ENCODE assay signal across 21 mouse cellular contexts in genomic region chr3:92169847-92170246, GRCm38 (mm10). TPM values are rescaled to one million over a fixed set of nuclear protein-coding genes. Genes with fewer than 3 reads are reported as not detected.
"Had no signal": no experiment of that assay in that cellular context is flagged by ENCODE, and none has a peak within 500 bp of the region (broad histone marks: within the 10 kb centered on the region; RNA-seq: fewer than 3 reads in every experiment).

No protein-coding gene starts in this region.

- H3K4me3 ChIP-seq: liver, embryonic 13.5 days; lung, embryonic 15.5 days; megakaryocyte, embryonic 14.5 days; midbrain, embryonic 12.5 days; neural tube, embryonic 15.5 days had no signal

- DNase-seq: kidney, adult 18-20 months; liver; liver, embryonic 13.5 days; liver, postnatal 0 days; lung, postnatal 14 days; right cerebral cortex, adult 18-20 months; right cerebral cortex, postnatal 25 days; thymus, adult 18-20 months; thymus, postnatal 14 days had no signal

- H3K9me3 ChIP-seq: liver, embryonic 13.5 days; lung, embryonic 15.5 days; megakaryocyte, embryonic 14.5 days; midbrain, embryonic 12.5 days; neural tube, embryonic 15.5 days had no signal

- H3K9ac ChIP-seq: liver, embryonic 13.5 days; liver, postnatal 0 days; lung, embryonic 15.5 days; midbrain, embryonic 12.5 days; neural tube, embryonic 15.5 days had no signal

- H3K36me3 ChIP-seq: liver, embryonic 13.5 days; lung, embryonic 15.5 days; midbrain, embryonic 12.5 days; neural tube, embryonic 15.5 days had no signal

- H3K4me2 ChIP-seq: liver, embryonic 13.5 days; lung, embryonic 15.5 days; midbrain, embryonic 12.5 days; neural tube, embryonic 15.5 days had no signal

- H3K27ac ChIP-seq: hindbrain, postnatal 0 days; liver, embryonic 13.5 days; lung, embryonic 15.5 days; macrophage; midbrain, embryonic 12.5 days; neural tube, embryonic 15.5 days had no signal

- ATAC-seq: hindbrain, postnatal 0 days; liver, postnatal 0 days had no signal

- H3K27me3 ChIP-seq: liver, embryonic 13.5 days; lung, embryonic 15.5 days; megakaryocyte, embryonic 14.5 days; midbrain, embryonic 12.5 days; neural tube, embryonic 15.5 days had no signal

- H3K4me1 ChIP-seq: liver, embryonic 13.5 days; lung, embryonic 15.5 days; megakaryocyte, embryonic 14.5 days; midbrain, embryonic 12.5 days; neural tube, embryonic 15.5 days had no signal

RNA-seq across cellular contexts. Expression of gene Lelp1, which starts 27.3 kb away (rescaled TPM):
- polyA plus RNA-seq: hindbrain, postnatal 0 days; intestine, embryonic 14.5 days; large intestine, adult 2 months; limb, embryonic 11.5 days; liver, embryonic 13.5 days; liver, postnatal 0 days; lung, embryonic 15.5 days; macrophage; midbrain, embryonic 12.5 days; midbrain, postnatal 0 days; neural tube, embryonic 11.5 days; neural tube, embryonic 15.5 days; small intestine, adult 2 months had no signal

RNA-seq across cellular contexts. Expression of gene Sprr2a1, which starts 45.8 kb away (rescaled TPM):
- polyA plus RNA-seq: hindbrain, postnatal 0 days; limb, embryonic 11.5 days; liver, embryonic 13.5 days; liver, postnatal 0 days; macrophage; midbrain, embryonic 12.5 days; midbrain, postnatal 0 days; neural tube, embryonic 11.5 days; neural tube, embryonic 15.5 days had no signal

RNA-seq across cellular contexts. Expression of gene Sprr2a2, which starts 45.9 kb away (rescaled TPM):
- polyA plus RNA-seq: hindbrain, postnatal 0 days; limb, embryonic 11.5 days; macrophage; midbrain, embryonic 12.5 days; midbrain, postnatal 0 days; neural tube, embryonic 15.5 days had no signal

RNA-seq across cellular contexts. Expression of gene Prr9, which starts 46.1 kb away (rescaled TPM):
- polyA plus RNA-seq: hindbrain, postnatal 0 days; intestine, embryonic 14.5 days; large intestine, adult 2 months; limb, embryonic 11.5 days; liver, embryonic 13.5 days; liver, postnatal 0 days; lung, embryonic 15.5 days; macrophage; midbrain, embryonic 12.5 days; midbrain, postnatal 0 days; neural tube, embryonic 11.5 days; neural tube, embryonic 15.5 days had no signal
